Mouse (Mus musculus): ENCODE measurements at regions not wholly inside any gene's neighbourhood (a gene's known extent, or its start where the extent isn't known, plus 50 kb on each side); places are given as distances from the start of the nearest gene placed in this dataset.

DNA sequence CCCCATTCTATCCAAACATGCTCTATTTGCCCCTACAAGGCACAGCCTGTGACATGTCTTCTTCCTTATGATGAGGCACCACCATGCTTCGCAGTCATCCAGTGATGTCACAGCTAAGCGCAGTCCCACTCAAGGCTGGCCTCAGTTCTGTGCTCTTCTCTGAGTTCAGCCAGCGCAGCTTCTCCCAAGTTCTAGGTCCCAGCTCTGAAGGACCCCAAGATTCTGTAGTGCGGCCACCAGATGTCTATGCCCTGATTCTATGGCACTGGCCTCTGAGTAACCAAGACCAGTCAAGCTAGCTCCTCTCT lies 443.2 kb upstream of the Smim15 start:
- H3K9ac ChIP-seq (ENCODE audit: insufficient read depth, low read depth, low read length, poor library complexity, severe bottlenecking) = no peak overlapping the region
- in situ Hi-C loops (cut with MboI; ENCODE audit: low sequenced_read_pairs in 2 of 2, unreplicated experiment in 2 of 2) = no loop called here
- DNase-seq (ENCODE audit: low read depth, low spot score) = no peak
- H3K9me3 ChIP-seq (ENCODE audit: control insufficient read depth, insufficient read depth, low read depth, low read length) = no peaks in the 10 kb centered on the region
- H3K36me3 ChIP-seq (ENCODE audit: control insufficient read depth, insufficient read depth, low read length, poor library complexity, severe bottlenecking) = no peaks in the 10 kb centered on the region
- H3K27ac ChIP-seq (ENCODE audit: insufficient read depth, low read depth, low read length, poor library complexity, severe bottlenecking) = no peak overlapping the region
- peaks cover 0 to 2% of the 10 kb centered on the region in 2 experiments; a peak in 1 of 4 replicates for H3K4me1 ChIP-seq (ENCODE audit: control insufficient read depth in 2 of 2, insufficient read depth in 2 of 2, low read length in 2 of 2, poor library complexity in 1 of 2)
- peak overlapping the region; percentile 24 to 56; a peak in 3 of 4 replicates for H3K4me3 ChIP-seq (ENCODE audit: insufficient read depth in 1 of 2, low read depth in 1 of 2, low read length in 2 of 2, poor library complexity in 1 of 2, severe bottlenecking in 1 of 2)
- TF ChIP-seq CHD2 (IDR thresholded peaks at IDR 0.05; ENCODE audit: low read depth, low read length) (no peak), ZNF384 (IDR thresholded peaks at IDR 0.05; ENCODE audit: low read depth, low read length) (no peak), ZC3H11A (IDR thresholded peaks at IDR 0.05; ENCODE audit: borderline replicate concordance, low read depth, low read length) (no peak), HCFC1 (IDR thresholded peaks at IDR 0.05; ENCODE audit: borderline replicate concordance, insufficient read depth, low read length) (no peak), MAFK (IDR thresholded peaks at IDR 0.05; ENCODE audit: insufficient read depth, low read depth, low read length) (no peak)

DNA sequence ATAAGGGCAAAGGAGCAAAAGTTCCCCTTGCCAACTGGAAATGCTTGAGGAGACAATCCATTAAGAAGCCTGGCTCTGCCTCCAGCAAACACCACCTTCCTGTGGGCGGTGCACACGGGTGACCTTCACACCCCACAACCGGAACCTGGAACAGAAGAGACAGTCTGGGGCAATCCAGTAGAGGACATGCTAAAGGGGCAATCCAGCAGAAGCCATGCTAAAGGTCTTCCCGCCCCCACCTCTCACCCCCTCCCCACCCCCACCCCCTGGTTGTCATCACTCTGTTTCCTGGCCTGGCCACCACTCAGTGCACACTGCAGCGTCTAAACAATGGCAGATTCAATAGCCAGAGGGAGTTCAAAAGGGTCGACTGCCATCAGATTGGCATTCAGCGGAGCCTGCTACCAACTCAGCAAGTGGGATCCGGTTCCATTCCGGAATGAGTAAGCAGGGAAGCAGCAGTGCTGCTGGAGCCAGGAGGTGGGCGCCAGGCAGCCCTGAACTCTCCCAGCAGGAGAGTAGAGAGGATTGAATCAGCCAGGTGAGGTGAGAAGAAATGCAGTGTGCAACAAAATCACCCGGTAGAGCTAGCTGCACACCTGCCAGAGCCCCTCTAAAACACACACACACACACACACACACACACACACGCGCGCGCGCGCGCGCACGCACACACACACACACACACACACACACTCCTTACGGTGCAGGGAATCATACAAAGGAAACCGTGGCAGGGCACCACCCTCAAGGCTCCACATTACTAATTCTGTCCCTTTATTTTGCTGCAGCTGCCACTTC lies 443.7 kb upstream of the Smim15 start:
- Histone ChIP-seq H3K27ac (ENCODE audit: insufficient read depth, low read depth, low read length, poor library complexity, severe bottlenecking) (no peak overlapping the region), H3K9ac (ENCODE audit: insufficient read depth, low read depth, low read length, poor library complexity, severe bottlenecking) (peak overlapping the region; percentile 26)
- TF ChIP-seq MAFK (IDR thresholded peaks at IDR 0.05; ENCODE audit: insufficient read depth, low read depth, low read length) (peak; percentile 46; the same call in 1 of the 2 replicates), ZNF384 (IDR thresholded peaks at IDR 0.05; ENCODE audit: low read depth, low read length) (no peak)

DNA sequence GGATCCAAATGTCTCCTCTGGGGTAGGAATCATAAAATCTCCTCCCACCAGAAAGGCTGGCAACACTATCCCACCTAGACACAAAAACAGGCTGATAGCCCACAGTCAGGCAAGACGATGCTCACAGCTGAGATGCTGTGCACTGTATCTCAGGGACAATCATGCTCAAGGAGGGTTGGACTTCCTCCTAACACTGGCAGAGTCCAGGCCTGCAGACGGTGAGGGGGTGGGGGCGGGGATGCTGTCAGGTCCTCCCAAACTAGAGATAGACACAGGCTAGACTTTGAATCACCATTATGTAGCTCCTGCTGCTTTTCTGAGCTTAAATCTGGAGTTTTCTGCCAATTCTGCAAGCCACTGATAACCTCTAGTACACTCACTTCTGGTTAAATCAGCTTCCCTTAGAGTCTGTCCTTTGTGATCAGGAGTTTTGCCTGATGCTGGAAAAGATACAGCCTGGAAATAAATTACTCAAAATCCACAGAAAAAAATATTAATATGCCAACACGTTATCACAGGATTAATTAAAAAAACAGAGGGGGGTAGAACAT lies 445.1 kb upstream of the Smim15 start:
- H3K27ac ChIP-seq (ENCODE audit: insufficient read depth, low read depth, low read length, poor library complexity, severe bottlenecking) = no peak overlapping the region
- no peak overlapping the region for H3K4me3 ChIP-seq (ENCODE audit: insufficient read depth in 1 of 2, low read depth in 1 of 2, low read length in 2 of 2, poor library complexity in 1 of 2, severe bottlenecking in 1 of 2)
- in situ Hi-C loops (cut with MboI; ENCODE audit: low sequenced_read_pairs in 2 of 2, unreplicated experiment in 2 of 2) = no loop called here
- no peak for DNase-seq (ENCODE audit: low read depth, low spot score)
- no peaks in the 10 kb centered on the region for H3K36me3 ChIP-seq (ENCODE audit: control insufficient read depth, insufficient read depth, low read length, poor library complexity, severe bottlenecking)
- no peaks in the 10 kb centered on the region for H3K9me3 ChIP-seq (ENCODE audit: control insufficient read depth, insufficient read depth, low read depth, low read length)
- TF ChIP-seq ZC3H11A (IDR thresholded peaks at IDR 0.05; ENCODE audit: borderline replicate concordance, low read depth, low read length) (no peak), MAFK (IDR thresholded peaks at IDR 0.05; ENCODE audit: insufficient read depth, low read depth, low read length) (no peak), ZNF384 (IDR thresholded peaks at IDR 0.05; ENCODE audit: low read depth, low read length) (no peak), CHD2 (IDR thresholded peaks at IDR 0.05; ENCODE audit: low read depth, low read length) (no peak), HCFC1 (IDR thresholded peaks at IDR 0.05; ENCODE audit: borderline replicate concordance, insufficient read depth, low read length) (no peak)
- peaks cover 0 to 2% of the 10 kb centered on the region in 2 experiments; a peak in 1 of 4 replicates for H3K4me1 ChIP-seq (ENCODE audit: control insufficient read depth in 2 of 2, insufficient read depth in 2 of 2, low read length in 2 of 2, poor library complexity in 1 of 2)
- no peak overlapping the region for H3K9ac ChIP-seq (ENCODE audit: insufficient read depth, low read depth, low read length, poor library complexity, severe bottlenecking)

More for the DNA sequence above, 443.7 kb upstream of the Smim15 start:
- H3K4me3 ChIP-seq (ENCODE audit: insufficient read depth in 1 of 2, low read depth in 1 of 2, low read length in 2 of 2, poor library complexity in 1 of 2, severe bottlenecking in 1 of 2) = peak overlapping the region; percentile 24 to 56; a peak in 3 of 4 replicates
- no peaks in the 10 kb centered on the region for H3K9me3 ChIP-seq (ENCODE audit: control insufficient read depth, insufficient read depth, low read depth, low read length)
- in situ Hi-C loops (cut with MboI; ENCODE audit: low sequenced_read_pairs in 2 of 2, unreplicated experiment in 2 of 2) = no loop called here
- DNase-seq (ENCODE audit: low read depth, low spot score) = peak; percentile 56
- no peaks in the 10 kb centered on the region for H3K36me3 ChIP-seq (ENCODE audit: control insufficient read depth, insufficient read depth, low read length, poor library complexity, severe bottlenecking)
- H3K4me1 ChIP-seq (ENCODE audit: control insufficient read depth in 2 of 2, insufficient read depth in 2 of 2, low read length in 2 of 2, poor library complexity in 1 of 2) = peaks cover 0 to 2% of the 10 kb centered on the region in 2 experiments; a peak in 1 of 4 replicates

DNA sequence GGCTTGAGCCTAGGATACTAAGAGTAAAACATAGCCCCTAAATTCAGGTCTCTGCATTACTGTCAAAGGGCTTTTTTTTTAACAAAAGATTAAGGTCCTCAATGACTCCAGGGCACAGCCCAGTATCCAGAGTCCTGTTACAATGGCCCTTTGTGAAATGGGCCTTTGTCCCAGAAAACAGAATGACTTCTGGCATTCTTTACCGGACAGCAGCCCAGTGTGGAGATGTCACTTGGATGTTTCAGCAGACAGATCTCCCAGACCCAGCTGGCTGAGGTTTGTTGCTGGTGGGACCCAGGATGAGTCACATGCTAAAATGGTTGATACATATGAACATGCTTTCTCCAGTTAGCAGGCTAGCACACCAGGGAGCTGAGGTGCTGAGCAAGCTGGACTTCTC lies 445.9 kb upstream of the Smim15 start:
- H3K4me1 ChIP-seq (ENCODE audit: control insufficient read depth in 2 of 2, insufficient read depth in 2 of 2, low read length in 2 of 2, poor library complexity in 1 of 2) = peaks cover 0 to 2% of the 10 kb centered on the region in 2 experiments; a peak in 1 of 4 replicates
- DNase-seq (ENCODE audit: low read depth, low spot score) = no peak
- no peak for TF ChIP-seq ZNF384 (IDR thresholded peaks at IDR 0.05; ENCODE audit: low read depth, low read length)
- TF ChIP-seq ZC3H11A (IDR thresholded peaks at IDR 0.05; ENCODE audit: borderline replicate concordance, low read depth, low read length) = no peak

More for the DNA sequence above, 445.9 kb upstream of the Smim15 start:
- Histone ChIP-seq H3K36me3 (ENCODE audit: control insufficient read depth, insufficient read depth, low read length, poor library complexity, severe bottlenecking) (no peaks in the 10 kb centered on the region), H3K27ac (ENCODE audit: insufficient read depth, low read depth, low read length, poor library complexity, severe bottlenecking) (no peak overlapping the region), H3K9ac (ENCODE audit: insufficient read depth, low read depth, low read length, poor library complexity, severe bottlenecking) (no peak overlapping the region), H3K4me3 (ENCODE audit: insufficient read depth in 1 of 2, low read depth in 1 of 2, low read length in 2 of 2, poor library complexity in 1 of 2, severe bottlenecking in 1 of 2) (no peak overlapping the region), H3K9me3 (ENCODE audit: control insufficient read depth, insufficient read depth, low read depth, low read length) (no peaks in the 10 kb centered on the region)
- in situ Hi-C loops (cut with MboI; ENCODE audit: low sequenced_read_pairs in 2 of 2, unreplicated experiment in 2 of 2) = no loop called here
